Mouse (Mus musculus) spleen, postnatal 14 days (tissue): ENCODE measurements at regions not wholly inside any gene's neighbourhood (a gene's known extent, or its start where the extent isn't known, plus 50 kb on each side); places are given as distances from the start of the nearest gene placed in this dataset.

Experiments
- DNase-seq, 2 experiments: peaks; one replicate each; pipeline ENCODE4 v3.0.0; 2021 to 2022; ENCODE audit warnings: low spot score in 2 of 2

DNA sequence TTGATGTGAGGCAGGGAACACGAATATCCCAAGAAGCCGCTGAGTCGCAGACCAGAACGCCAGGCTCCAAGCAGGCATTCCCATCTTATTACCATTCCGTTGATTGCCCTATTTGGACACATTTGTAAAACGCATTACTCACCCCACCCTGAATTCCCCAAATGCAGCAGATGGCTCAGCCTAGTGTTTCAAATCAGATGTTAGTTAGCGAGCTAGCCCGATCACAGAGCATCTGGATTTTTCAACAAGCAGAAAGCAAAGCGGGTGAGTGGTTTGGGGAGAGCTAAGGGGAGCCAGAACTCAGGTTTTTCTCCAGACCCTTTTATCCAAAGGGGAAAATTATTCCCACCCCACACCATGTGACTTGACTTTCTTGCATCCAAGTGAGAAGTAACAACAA, 273.2 kb downstream of the Rwdd3 start:
- no peak for DNase-seq

DNA sequence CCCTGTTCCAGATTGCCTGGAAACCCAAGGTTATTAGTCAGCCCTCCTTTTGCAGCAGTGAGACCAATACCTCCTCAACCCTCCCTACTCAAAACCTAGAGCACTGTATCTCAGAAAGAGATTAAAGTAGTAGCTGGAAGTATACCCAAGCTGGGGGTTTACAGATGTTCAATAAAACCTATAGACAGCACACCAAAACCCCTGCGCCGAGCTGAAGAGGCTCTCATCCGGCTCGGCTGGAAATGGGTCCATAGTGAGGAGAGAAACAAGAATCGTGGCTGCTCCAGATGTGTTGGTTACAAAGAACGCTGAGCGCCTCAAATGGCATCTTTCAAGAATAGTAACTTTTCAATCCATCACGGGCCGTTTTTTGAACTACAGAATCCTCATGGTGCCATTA, 273.7 kb downstream of the Rwdd3 start:
- no peak for DNase-seq

DNA sequence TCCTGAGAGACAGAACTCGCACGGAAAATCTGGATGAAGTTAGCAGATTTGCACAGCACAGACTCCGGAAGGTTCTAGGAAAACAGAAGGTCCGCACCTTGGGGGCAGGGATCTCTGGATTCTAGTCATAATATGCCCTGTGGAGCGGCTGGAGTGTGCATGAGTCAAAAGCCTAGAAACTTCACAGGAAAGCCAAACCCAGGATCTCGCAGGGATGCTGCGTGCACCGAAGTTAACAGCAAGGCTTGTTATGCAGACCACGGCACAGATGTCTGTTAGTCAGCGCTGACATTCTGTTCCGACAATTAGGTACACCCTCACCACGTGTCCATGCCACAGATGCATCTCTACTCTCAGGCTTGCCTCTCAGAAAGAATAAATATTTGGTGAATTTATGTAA, 274.3 kb downstream of the Rwdd3 start:
- DNase-seq, result no peak

DNA sequence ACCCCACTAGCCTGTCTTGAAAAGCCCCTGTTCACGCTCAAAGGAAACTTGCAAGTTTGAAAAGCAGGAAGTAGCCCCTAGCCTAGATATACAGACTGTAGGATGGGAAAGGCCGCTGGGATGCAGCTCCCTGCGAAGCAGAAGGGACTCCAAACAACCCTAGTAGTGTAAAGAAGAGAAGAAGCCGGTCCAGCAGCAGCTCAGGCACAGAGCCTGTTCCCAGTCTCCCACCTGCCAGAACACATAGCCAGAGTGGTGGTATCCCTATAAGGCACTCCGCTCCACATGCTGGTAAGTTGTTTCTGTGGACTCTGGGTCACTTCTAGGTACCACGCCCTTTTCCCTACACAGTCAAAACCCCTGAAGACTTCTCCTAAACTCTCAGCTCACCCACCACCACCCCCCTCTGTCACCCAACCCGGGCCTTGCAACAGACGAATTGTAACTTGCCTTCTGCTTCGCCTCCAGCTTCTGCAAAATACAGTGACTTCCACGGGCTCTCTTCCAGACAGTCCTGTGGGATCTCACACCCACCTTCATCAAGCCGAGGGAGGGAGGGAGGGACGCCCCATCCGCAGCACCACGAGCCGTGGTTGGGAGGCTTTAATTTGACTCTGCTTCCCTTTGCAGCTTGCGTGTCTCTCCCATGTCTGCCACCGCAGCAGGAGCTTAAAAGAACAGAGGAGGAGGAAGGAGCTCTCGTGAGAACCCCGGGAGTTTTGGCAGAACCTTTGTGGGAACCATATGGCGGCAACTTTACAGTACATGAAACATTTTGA, 285.2 kb downstream of the Rwdd3 start:
- no peak for DNase-seq

DNA sequence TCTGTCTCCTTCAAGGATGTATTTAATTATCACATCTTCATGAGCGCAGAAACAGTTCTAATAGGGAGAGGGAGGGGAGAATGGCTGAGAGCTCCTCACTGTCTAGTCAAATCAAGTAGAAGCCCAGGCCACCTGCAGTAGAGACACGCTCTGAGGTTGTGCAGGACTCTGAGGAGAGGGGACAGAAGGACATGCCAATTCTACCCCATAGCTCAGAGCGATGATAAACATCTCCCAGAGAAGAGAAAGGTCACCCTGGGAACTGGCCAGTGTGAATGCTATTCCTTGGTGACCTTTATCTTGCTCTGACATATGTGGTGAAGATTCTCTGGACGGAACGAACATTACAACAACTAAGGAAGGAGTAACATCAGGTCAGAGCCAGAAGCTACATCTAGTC, 286.1 kb downstream of the Rwdd3 start:
- DNase-seq, result no peak

DNA sequence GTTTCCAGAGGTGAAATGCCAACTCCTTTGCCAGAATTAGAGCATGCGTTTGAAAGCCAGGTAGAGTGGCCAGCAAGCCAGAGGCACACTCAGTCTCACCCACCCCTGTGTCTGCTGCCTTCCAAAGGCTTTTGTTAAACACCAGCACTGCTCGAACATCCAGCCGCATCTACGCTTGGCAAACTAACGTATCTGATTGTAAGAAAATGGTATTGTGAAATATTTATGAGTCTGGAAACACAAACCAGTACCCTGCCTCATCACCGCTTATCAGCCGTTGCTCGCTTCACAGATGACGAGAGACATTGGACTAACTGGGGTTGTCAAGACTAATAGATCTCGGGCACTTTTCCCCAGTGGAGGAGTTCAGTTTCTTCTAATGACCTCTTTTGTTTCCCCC, 287.3 kb downstream of the Rwdd3 start:
- no peak for DNase-seq

DNA sequence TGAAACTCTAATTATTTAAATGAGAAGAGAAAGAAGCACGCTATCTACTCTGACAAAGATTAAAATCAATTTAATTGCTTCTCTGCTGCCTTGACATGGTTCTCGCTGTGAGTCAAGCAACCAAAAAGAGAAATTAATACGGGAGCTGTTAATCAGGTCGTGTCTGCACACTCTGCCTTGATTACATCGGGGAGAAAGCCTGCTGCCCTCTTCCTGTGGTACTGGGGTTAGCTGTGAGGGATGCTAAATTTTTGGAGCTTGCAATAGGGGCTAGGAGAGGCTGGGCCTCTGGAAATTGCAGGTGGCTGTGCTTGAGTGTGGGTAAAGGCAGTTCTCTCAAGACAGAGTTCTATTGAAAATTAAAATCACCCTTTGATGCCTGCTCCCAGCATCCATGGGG, 287.8 kb downstream of the Rwdd3 start:
- no peak for DNase-seq

DNA sequence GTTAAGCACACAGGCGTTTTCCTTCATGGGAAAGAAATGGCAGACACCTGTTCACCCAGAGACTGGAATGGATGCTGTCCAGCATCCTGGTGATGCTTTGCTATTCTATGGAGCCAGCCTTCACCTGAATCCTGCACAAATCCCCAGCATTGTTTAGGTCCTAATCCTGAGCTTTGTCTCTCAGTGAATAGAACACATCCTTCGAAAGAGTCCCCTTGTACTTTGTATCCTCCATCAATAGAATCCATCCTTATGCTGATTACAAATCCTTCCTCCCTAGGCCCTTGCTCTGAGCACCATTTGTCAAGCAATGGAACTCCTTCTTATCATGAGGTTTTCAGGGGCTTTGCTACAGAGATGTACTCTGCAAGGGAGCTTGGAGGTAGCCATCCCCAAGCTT, 292.1 kb downstream of the Rwdd3 start:
- no peak for DNase-seq

DNA sequence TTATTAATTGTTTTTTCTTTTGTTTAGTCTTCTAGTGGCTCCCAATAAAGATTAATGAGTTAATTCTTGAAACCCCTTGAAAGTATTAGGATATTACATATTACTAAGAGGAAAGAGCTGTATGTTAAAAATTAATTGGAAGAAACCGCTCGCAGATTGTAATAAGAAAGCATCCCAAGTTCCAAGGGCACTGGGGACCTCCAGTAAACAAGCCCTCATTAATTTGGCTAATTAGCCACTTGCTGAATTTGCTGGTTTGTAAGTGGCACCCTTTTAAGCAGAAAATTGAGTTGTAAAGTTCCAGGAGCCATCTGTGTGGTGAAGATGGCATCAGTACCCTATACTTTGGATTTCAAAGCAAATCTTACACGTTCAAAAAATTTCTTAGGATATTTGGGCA, 295.8 kb downstream of the Rwdd3 start:
- no peak for DNase-seq

DNA sequence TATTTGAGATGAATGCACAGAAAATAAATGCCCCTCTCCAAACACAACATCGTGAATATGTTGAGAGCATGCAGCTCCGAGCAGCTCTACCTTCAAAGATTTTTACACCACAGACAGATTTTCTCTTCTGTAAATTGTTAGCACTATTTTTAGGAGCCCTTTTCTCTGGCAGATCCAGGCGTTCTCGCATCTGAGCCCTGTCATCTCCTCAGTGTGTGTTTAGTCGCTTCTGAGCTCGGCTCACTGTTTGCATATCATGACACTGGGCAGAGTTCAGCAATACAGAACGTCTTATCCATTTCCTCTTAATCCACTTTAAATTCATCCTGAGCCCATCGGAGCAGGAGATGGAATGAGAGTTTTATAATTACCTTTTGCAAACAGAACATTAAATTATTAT, 306.5 kb downstream of the Rwdd3 start:
- DNase-seq, result no peak

DNA sequence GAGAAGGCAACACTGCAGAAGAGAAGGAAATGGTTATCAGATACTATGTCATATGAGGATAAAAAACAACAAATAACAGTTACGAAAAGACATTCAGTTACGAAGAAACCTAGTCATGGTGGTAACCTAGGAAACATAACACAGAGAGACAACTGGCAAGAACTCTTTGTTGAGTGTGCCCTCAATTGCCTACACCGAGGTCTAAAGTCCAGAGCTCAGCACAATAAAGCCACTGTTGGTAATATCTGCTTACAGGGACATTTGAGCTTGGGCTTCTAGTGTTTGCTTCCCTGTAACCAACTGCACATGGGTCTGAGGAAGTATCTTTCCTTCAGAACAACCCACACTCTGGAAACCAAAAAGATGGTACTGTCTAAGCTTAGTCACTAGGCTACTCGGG, 309.9 kb downstream of the Rwdd3 start:
- DNase-seq, result no peak

DNA sequence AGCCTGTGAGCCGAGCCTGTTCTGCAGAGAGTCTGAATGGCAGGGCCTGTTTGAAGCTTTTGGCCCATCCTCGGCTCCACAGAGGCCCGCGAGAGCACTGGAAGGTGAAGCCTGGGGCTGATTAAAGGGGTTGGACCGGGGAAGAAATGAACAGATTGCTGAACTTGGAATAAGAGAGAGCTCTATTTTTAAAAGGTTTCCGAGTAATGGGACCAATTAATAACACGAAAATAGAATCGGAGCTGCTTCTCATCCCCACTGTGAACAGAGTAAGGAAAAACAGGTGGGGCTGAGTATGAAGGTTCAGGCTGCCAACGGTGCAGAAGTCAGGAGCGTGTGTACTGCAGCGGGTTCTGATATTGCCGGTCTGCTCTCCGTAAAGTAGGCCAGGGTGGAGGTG, 313.2 kb downstream of the Rwdd3 start:
- DNase-seq, result no peak

DNA sequence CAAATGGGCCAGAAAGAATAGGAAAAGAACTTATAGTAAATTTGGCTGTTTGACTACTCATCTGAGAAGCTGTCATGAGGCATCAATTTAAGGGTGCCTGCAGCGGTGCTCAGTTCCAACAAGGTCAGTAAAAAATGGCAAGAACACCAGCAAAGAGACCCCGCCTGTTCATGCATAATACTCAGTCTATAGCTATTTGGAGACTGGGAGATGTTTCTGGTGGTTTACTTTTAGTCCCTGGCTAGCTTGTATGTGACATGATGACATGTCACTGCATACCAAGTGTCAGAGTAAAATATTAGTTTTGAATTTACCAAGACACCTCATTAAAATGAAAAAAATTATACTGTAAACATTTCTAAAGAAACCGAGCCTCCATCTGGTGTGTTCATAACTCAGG, 317.2 kb downstream of the Rwdd3 start:
- no peak for DNase-seq

DNA sequence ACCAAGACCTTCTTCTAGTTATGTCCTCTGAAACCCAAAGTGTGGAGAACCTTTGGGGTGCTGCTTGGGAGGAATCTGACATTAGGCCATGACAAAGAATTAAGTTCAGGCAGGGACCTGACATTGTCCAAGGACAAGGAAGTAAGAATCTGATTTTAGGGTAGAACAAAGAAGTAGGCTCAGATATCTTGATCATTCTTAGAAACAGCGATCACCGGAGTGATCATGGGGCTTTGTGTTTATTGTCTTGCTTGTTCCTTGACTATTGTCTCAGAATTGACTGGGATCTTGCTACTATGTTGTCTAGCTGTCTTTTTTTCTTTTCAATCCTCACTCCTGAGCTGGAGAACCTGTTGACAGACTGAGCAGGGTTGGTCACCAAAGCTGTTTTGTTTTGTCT, 327.9 kb downstream of the Rwdd3 start:
- DNase-seq, result no peak

DNA sequence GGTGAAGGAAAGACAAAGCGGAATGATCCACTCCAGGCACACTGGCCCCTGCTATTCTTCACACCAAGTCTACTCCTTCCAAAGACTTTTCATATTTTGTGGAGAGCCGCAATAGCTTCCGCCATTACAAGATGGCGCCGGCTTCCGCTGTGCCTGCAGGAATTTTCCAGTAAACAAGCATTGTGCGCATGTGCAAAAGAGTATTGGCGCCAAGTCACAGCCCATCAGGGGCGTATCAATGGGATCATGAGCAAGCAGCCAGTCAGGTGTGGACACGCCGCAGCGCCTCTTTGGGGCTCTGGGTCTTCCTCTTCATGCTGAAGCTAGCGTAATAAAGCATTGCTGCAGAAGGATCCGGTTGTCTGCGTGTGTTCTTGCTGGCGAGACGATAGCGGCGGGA, 348.0 kb downstream of the Rwdd3 start:
- DNase-seq, result no peak

DNA sequence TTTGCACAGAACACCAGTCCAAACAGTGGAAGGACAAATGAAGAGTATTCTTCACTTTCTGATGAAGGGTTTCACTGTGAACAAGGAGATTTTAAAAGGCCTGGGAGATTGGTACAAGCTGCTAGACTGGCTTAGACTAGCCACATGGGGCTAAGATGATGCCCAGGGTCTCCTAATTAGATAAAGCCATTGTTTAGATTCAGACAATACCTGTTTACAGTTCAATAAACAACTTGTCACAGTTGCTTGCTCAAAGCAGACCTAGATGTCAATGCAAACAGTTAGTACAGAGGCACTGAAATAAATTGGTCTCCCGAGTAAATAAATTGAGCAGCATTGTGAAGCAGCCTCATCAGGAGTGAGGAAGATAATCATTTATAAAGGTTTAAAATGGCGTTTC, 359.6 kb downstream of the Rwdd3 start:
- DNase-seq, result no peak

DNA sequence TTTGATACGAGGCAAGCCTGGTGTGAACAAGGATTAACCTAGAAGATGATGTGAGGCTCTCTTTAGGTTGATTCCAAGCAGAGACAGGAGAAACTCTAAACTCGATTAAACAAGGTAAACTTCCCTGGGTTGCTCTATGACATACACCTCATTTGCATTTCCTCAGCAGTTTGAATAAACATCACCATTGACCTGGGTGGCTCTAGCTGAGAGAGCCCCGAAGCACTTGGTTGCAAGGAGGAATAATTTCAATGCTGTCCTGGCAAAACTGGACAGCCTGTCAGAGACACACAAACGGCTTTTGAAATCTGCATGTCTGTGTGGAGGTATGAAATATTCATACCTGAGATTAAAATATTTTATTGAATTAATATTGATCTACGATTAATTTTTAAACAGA, 361.0 kb downstream of the Rwdd3 start:
- DNase-seq, result no peak

DNA sequence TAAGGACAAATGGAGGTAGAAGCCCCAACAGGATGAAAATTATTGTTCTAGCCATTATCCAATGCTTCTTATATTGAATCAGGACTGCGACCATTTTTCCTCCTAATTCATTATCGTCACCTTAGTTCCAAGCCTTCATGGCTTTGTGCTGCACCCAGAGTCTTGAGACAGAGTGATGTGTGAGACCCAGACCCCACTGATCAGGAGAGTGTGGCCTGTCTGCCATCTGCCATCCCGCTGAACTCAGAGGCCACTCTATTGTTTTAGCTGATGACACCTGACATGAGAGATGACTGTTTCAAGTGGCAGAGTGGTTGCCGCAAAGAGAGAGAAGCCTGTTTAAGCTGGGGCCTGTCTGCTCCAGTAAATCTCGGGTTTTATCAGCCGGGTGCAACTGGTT, 361.4 kb downstream of the Rwdd3 start:
- DNase-seq, result no peak

DNA sequence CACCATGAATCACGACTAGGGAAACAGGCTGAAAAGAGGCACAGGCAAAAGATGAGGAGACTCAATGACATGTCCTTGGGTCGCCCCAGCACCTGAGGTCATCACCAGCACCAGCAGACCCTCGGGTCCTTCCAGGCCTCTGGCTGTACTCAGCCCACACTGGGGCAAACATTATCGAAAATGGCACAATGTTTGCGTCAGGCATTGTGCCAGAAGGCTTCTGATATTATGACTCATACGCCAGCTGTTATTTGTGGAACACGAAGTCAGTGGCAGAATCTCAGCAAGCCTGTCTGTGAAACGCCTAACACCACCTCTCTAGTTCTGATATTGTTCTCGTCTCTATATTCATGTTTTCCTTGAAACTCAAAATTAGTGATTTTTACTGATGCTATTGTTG, 384.8 kb downstream of the Rwdd3 start:
- DNase-seq, result no peak

DNA sequence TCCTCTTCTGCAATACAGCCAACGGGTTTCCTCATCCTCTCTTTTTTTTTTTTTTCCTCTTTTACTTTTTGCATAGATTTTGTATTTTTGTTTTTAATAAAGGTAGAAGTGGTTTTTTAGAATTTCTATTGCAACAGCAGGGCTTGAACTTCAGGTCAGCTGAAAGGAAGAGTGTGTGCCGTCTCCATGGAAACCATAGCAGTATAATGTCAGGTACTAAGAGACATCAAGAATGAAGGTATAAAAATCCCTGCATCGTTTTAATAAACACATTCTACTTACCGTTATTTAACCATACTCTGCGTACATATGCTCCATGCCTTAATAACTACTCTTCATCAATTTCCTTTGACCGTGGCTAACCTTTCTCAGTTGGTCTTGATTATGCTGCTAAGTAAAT, 390.0 kb downstream of the Rwdd3 start:
- DNase-seq, result no peak

DNA sequence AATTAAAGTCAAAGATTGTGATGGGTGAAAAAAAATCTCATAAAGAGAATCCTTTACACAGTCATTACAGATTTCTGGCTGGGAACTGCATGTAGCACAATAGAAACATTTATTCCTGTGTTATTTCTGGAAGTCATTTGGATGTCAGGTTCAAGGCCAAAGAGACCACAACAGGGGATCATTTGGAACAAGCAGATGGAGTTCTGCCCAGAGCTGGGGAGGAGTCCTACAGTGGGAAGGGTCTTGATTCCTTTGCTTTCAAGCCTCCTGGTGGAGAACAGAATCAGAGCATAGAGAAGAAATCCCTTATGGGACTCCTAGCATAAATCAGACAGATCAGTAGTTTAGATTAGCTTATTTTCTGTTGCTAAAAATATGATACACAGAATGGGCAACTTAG, 392.4 kb downstream of the Rwdd3 start:
- DNase-seq, result no peak

DNA sequence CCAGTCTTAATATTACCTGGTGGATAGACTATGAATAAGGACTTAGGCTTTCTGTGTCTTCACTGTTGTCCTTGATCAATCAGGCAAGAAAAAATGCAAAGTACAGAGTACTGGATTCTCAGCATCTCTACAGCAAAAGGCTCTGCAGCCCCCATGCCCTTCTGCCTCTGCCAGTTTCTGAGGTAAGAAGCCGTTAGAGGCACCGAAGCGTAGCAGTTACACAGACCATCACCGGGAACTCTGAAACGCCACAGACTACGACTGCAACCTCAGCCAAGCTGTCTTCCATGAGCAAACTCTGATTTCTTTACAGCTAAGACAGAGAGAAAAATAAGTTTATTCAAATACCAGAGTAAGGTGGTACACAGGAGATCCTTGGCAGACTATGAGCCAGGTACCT, 396.5 kb downstream of the Rwdd3 start:
- no peak for DNase-seq

DNA sequence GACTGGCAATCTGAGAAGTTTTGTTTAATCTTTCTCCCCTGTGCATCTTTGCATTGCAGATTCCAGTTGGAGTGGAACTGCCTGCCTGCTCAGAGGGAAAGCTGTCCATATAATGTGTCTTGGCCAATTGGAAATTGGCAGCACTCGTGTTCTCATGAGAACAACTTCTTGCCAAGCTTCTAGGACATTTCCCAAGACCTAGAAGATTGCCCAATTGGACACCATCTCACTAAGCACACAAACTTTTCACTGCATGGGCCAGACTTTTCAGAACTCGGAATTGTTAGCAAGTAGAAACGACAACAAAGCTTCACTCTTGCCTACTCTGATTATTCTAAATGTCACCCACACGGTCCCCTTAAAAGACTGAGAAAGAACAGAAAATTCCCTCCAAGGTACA, 409.8 kb downstream of the Rwdd3 start:
- no peak for DNase-seq

DNA sequence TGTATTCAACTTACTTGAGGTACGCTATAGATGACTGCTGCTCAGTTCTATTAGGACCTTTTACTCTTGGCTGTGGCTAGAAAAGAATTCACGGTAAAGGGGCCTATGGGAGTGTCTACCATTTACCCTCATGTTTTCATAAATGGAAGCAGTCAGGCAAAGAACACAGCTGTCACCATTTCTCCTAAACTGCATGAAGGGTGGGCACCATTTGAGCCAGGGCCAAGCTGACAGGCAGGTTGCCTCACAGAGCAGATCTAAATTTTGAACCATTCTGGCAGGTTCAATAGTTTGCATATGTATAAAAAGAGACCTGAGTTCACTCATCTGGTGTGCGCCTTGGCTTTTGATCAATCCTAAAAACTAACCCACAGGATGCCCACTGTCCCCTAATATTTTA, 410.3 kb downstream of the Rwdd3 start:
- DNase-seq, result no peak
